Mouse (Mus musculus) thymus, postnatal 4 days (tissue): ENCODE results near the gene Ercc6.
A peak's percentile ranks its signal among the peaks of the same experiment; 100 is the strongest.

Experiments used
- DNase-seq: peaks from one replicate; pipeline ENCODE4 v3.0.0; 2021

The Ercc6 gene

DNA sequence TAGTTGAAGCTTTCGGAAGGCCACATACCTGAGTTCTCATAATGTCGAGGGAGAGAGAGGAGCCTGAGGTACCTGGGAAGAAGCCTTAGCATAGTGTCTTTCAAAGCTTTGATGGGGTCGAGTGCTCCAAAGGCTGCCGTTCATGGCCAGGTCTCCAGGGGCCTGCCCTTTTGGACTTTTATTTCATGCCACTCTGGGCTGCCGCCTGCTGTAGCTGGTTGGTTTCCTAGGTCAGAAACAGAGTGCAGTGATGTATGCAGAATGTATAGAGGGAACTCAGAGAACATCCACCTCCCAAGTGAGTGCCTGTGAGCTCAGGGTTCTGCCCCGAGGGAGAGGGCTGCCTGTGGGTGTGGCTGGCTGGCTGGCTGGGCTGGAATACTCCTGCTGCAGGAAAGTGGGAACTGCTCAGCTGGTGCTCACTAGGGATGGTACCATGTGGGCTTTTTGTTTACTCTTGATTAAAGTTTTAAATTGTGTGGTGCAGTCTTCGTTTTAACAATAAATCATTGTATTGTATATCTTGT lies 7.1 kb downstream of the Ercc6 start:
- DNase-seq, result no peak

DNA sequence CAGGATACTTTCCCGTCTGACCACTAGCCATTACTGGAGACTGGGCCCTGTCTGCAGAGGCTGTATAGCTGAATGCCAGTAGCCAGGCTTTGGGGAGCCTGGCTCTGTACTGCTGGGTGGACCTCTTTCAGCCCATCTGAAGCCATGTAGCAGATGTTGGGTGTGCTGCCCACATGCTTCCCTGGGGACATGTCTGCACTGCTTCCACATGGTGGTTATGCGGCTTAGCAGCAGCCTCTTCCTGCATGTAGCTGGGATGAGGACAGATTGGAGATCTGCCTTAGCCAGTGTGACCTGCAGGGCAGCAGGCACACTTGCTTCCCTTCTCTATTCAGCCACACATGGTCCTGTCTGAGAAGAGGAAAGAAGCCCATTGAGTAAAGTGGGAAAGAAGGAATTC lies 9.0 kb downstream of the Ercc6 start:
- DNase-seq, result no peak

DNA sequence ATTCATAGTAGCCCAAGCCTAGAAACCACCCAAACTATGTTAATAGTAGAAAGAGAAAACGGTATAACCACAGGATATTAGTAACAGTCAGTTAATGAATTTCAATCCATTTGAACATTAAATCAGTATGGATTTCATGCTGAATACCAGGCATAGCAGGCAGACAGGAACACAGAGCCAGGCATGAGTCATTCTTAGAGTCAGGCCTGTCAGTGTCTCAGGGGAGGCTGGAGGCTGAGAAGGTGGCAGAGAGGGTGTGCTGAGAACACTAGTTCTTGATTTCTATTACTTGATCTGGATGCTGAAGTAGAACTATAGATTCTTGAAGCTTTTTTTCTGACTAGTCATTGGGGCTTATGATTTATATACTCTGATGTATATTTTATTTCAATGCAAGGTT lies 10.8 kb downstream of the Ercc6 start:
- DNase-seq, result no peak

DNA sequence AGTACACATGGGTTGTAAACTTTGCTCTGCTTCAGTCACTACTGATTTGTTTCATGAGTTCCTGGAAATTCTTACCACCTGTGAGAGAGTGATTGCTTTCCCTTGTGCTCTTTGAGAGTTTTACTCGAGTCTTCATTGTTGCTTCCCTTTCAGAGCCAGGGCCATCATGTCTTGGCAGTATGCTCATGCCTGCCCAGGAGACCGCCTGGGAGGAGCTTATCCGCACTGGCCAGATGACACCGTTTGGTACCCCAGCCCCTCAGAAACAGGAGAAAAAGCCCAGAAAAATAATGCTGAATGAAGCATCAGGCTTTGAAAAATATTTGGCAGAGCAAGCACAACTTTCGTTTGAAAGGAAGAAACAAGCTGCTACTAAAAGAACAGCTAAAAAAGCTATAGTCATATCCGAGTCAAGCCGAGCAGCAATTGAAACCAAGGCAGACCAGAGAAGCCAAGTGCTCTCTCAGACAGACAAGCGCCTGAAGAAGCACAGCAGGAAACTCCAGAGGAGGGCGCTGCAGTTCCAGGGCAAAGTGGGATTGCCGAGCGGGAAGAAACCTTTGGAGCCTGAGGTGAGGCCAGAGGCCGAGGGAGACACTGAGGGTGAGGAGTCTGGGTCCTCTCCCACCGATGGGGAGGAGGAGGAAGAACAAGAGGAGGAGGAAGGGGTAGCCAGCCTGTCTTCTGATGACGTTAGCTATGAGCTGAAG lies 12.8 kb downstream of the Ercc6 start:
- DNase-seq, result no peak

DNA sequence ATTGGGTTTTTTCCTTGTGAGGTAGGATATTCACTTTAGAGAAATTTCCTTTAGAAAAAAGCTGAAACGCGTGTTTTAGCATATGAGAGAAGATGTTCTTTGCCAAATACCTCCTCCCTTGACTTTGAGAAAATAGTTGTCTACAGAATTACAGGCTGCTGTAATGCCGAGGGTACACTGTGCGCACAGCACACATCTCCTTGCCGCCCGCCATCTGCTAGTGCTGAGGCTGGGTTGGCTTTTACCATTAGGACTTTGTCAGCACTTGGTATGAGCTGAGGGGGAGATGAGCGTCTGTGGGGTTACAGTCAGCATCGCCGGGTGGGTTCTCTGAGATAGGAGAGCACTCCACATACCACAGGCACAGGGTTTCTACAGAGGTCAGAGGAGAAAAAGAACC lies 13.9 kb downstream of the Ercc6 start:
- DNase-seq, result no peak

DNA sequence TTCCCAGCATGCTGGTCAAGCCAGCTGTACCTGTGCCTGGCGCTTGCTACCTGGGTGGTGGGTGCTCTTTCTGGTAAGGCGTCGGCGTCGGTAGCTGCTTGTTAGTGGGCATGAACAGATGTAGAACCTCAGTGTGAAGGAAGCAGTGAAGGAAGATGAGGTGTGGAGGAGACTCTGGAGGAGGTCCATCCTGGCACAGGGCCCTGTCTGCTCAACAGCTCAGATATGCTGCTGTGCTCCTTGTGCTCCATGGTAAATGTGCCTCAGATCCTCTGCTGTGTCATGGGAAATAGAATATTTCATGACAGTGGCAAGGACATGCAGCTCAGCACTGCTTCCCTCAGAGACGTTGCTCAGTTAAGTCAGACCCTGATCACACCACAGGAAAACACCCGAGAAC lies 15.7 kb downstream of the Ercc6 start:
- DNase-seq, result no peak

DNA sequence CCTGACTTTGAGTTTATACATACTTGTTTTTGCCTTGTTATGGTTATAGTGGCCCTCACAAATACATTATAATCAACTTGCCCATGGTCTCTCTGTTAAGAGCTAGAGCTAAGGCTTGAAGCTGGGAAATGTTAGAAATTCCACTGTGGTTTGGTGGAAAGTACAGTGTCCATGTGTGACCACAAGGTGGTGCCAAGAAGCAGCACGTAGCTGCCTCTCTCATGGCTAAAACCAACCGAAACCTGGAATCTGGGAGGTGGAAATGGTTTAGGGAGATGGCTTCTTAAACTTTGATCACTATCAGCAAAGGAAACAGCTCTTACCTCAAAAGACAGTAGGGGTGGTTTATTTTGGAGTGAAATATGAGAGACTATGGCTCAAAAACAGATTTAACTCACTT lies 17.6 kb downstream of the Ercc6 start:
- peak; percentile 24 for DNase-seq

DNA sequence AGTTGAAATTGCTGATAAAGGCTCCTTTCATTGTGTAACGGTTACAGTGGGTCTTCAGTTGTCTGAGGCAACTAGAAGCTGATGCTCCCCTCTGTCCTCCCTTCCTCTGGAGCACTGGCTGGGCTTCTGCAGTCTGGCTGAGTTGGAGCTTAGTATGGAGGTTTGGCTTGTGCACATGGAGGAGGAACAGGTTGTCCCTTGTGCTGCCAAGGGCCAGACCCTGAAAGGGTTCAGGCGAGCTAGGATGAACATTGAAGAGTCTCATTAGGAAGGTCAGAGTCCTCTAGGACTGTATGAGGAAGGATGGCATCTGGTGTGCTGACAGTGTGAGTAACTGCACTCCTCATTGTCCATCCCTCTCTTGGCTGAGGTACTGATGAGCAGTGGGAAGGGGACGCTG lies 18.1 kb downstream of the Ercc6 start:
- DNase-seq, result no peak

DNA sequence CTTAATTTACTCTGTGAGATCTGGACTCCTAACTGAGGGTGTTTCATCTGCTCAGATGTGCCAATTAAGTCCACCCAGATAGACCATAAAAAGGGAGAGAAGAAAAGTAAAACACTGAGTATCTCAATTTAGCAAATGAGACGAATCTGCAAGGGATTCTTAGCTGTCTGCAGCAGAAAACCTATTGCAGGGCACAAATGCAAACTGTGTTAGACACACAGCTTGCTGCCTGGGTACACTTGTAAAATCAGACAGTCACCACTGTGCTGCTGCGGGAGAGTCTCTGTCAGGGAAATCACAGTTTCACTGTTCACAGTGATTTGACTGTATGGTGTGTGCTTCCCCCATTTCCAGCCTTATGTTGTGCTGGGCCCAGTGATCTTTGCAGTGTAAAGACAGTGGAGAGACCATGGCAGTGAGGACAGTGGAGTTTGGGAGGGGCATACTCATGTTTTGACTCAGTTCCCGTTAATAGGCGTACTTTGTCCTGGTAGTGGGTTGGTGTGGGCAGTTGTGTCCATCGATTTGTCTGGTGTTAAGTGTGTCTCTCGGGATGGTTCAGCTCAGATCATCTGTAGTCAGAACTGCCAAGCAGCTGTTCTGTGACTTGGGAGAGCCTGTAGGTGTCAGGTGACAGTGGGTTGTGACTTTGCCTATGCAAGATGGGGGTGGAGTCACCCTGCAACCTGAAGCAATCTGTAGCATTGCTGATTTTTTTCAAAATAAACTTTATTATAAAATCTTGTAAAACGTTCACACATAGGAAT lies 19.2 kb downstream of the Ercc6 start:
- no peak for DNase-seq

DNA sequence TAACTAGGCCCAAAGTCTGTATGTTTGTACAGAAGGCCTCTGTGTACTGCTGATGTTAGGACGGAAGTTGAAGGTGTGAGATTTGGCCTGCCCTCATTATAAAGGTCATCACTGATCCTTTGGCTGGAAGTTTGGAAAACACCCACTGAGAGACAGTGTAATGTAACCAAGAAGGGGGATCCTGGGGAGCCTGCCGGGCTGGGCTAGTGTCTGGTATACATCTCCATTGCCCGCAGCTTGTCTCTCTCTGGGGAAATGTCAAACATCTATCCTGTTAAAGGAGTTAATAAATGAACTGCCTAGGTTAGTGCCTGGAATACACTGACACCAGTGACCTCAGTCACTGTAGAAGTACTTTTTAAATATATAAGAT lies 19.8 kb downstream of the Ercc6 start:
- DNase-seq, result no peak

DNA sequence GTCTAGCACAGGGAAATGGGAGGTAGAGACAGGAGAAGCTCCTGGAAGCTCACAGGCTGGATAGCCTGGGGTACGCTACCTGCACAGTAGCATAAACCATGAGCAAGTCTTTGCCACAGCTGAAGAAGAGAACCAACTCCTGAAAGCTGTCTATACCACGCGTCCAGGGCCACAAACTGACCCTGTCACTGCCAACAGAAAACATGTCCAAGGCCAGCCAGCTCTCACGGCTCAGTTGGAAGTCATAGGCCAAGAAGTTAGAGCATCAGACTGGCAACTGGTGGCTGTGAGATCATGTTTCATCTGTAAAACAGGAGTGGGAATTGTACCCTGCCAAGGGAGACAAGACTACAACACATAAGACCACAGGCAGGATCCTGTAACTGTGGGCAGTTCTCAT lies 20.3 kb downstream of the Ercc6 start:
- no peak for DNase-seq

DNA sequence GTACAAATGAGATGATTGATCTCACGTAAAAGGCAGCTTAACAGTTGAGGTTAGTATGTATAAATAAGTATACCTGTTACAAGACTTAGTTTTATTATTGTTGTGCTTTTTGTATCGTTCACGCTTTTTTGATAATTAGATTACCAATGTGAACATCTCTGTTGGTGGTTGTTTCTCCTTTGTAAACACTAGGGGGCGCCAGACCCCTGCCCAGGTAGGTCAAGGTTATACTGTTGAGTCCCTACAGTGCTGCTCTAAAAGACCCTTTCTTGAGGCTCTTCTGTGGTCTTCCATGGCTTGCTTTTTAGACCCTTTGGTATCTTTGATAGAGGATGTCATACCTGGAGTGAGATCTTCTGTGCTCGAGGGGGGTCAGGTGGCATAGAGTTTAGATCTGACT lies 20.8 kb downstream of the Ercc6 start:
- DNase-seq, result peak; percentile 19

DNA sequence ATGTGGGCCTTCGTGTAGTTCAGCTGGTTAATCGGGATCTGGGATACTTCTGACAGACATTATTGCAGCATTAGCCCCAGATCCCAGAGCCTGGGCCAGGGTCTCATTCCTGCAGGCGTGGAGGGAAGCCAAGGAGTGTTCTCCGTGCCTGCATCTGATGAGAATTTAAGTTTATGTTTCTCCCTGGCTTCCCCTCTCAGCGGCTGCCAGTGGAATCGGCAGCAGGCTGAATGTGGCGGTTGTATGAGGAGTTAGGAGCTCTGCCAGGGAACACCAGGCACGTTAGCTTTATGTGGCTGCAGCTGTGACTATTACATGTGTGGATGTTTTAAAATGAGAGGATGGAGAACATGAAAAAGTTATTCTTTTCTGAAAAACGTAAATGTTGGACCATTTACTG lies 23.4 kb downstream of the Ercc6 start:
- no peak for DNase-seq

DNA sequence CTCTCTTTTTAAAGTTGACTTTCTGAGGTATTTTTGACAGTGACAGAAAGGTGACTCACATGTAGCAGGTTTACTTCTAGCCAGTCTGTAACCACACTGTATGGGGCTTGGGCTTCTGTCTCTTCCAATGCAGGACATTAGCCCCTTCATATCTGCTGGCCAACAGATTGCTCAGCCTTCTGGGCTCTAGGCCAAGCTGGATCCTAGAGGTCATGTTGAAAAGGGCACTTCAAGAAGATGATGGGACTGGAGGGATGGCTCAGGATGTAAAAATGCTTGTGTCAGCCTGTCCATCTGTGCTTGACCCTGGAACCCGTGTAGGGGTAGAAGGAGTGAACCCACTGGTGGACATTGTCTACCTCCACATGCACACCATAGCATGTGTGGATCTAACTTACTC lies 24.8 kb downstream of the Ercc6 start:
- no peak for DNase-seq

DNA sequence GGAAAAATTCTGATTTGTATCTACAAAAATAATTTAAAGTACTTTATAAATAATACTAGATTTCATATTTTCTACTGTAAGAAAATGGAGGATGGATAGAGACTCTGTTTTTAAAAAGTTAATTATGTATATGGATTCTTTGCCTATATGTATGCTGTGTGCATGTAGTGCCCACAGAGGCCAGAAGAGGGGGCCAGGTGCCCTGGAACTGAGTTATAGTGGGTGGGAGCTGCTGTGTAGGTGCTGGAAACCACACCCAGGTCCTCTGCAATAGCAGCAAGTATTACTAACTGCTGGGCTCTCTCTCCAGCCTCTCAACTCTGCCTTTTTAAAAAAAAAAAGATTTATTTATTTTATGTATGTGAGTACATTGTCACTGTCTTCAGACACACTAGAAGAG lies 29.8 kb downstream of the Ercc6 start:
- peak; percentile 19 for DNase-seq

DNA sequence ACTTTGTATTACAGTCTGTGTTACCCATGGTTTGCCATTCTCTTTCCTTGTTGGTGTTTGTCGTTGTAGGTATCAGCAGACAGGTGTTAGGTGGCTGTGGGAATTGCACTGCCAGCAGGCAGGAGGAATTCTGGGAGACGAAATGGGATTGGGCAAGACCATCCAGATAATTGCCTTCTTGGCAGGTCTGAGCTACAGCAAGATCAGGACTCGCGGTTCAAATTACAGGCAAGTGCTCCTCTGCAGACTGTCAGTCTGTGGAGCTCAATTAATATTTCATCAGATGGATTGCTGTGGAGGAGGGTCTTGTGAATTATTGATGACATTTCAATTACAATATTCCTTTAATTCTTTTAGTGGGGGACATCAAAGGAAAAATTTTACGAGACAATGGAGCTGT lies 33.4 kb downstream of the Ercc6 start:
- no peak for DNase-seq

DNA sequence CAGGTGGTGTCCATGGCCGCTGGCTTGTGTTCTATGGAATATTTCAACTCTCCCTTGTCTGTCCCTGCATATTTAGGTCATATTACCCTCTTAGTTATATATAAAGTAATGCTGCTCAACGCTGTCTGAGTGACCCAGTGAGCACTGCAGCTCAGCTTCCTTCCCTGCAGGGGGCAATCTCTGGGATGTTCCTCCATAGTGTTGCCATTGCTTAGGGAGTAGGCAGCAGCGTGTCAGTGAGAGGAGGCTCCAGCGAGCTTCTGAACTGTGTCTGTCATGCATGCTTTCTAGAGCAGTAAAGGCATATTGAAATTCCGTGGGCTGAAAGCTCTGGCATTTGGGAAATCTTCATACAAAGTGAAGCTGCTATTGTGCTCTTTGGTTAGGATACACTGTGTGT lies 38.5 kb downstream of the Ercc6 start:
- DNase-seq, result peak; percentile 13

DNA sequence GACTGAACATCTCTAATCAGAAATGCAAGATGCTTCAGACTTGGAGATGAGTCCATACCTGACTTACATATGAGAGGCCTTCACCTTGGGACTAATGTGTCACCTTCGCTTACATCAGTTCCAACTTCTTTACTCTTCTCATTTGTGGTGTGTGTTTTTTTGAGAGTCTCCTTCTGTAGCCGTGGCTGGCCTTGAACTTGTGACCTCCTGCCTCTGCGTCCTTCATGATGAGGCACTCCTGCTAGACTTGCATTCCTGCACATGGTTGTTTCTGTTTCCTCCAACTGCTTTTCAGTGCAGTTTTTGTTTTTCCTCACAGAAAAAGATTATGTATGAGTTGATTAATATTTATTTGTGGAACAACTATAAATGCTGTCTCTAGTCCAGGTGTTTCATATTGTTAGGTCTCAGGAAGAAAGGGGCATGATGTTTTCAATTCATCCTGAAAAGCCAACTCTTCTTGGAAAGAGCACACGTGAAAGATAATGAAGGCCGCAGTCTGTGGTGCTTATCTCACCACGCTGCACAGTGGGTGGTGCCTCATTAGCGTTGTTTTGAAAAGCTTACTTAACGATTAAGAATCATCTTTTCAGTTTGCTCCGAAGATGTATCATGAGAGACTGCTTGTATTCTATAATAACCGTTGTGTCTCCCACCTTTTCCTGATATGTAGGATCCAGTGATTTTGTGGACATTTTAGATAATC lies 40.0 kb downstream of the Ercc6 start:
- no peak for DNase-seq

DNA sequence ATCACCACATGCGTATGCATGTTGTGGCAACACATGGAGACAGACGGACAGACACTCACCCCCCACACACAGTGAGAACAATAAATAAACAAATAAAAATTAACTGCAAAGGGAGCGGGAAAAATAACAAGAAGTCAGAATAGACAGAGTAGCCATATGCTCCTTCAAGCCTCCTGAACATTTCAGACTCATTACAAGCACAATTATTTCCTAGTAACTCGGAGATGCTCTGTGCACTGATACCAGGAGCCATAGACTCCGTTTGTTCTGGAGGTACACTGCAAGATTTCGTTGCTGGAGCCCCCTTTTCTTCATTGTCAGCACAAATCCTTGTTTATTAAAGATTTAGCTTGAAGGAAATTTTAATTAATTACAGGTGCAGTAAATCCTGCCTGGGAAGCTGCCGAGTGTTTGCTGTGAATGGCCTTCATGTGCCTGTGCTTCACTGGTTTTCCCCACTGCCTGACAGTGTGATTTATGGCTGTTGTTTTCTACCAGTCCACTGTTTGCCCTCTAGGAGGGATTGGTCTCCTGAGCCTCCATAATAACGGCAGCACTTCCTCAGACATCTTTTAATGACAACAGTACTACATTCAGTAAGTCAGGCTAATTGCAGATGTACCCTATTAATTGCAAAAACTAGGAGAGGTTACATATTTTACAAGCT lies 41.7 kb downstream of the Ercc6 start:
- no peak for DNase-seq

DNA sequence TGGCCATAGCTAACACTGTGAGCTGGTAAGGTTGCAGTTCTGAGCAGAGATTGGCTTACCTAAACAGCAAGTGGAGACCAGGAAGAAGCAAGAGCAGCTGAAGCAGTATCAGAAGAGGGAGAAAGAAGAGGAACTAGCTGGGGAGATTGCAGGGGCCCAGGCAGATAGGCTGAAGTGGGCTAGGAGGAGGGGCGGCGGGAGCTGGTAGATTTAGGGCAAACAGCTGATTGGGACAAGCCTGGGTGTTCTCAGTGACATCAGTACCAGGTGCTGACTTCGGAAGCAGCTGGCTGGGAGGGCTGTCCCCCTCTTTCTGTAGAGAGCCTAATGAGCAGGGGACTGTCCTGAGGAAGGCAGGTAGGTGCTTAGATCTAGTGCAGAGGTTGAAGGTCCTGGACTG lies 48.1 kb downstream of the Ercc6 start:
- no peak for DNase-seq

DNA sequence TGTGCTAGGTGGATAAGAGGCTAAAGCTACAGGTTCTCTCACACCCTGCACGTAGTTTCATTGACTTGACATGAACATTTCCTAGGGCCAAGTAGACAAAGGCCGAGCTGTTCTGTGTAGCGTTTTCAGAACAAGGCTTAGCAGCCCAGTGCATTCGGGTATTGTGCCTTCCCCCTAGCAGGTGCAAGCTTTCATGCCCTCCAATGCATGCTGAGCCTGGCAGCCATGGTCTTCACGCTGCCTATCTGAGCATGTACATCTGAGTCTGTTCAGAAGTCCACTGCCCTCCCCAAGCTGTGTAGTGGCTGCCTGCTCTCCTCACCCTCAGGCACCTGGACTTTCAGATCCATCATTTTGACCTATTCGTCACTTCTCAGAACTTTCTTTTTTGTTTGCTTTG lies 50.3 kb downstream of the Ercc6 start:
- no peak for DNase-seq

DNA sequence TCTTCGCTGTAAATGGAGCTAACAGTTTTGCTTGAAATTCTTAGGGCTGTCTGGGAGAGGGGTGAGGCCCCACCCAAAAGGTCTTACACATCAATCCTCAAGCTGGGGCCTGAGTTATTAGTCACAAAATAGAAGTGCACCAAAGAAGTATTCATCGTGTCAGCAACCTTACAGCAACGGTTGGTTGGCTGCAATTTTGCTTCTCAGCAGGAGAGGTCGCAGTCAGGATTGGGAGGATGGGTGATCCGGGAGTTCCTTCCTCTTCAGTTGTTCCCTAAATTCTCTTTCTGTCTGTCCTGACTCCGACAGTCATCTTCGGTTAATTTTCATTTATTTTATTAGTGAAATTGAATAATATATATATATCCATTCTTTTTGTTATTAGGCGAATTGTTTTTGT lies 59.2 kb downstream of the Ercc6 start:
- no peak for DNase-seq

DNA sequence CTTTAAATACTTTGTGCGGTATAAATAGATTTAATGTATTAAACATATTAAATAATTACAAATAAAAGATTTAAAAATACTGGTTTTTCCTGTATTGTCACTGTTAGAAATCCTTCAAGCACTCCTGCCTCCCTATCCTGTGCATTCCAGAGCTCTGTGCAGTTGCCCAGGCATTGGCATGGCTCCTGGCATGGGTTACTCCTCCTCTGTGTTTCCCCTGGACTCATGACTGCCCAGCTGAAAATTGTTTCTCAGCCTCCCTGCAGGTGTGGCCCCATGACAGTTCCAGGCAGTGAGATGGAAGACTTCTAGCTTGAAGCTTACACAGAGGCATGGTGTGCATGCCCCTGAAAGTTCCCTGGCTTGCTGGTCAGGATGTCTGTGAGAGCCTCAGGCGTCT lies 65.1 kb downstream of the Ercc6 start:
- no peak for DNase-seq

DNA sequence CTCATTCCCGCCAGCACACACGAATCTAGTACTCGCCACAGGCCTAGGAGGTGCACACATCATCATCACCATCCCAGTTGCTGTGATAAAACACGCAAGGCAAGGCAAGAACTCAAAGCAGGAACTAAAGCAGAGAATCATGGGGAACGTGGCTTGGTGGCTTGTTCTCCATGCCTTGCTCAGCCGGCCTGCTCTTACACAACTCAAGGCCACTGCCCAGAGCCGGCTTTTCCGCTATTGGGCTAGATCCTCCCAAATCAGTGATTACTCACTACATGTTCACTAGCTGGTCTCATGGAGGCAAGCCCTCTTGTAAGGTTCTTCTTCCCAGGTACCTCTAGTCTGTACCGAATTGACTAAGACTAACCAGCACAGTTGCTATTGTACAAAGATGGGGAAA lies 70.4 kb downstream of the Ercc6 start:
- DNase-seq, result no peak
